32 mouse cellular contexts compared by ENCODE assay signal in the genomic region with DNA sequence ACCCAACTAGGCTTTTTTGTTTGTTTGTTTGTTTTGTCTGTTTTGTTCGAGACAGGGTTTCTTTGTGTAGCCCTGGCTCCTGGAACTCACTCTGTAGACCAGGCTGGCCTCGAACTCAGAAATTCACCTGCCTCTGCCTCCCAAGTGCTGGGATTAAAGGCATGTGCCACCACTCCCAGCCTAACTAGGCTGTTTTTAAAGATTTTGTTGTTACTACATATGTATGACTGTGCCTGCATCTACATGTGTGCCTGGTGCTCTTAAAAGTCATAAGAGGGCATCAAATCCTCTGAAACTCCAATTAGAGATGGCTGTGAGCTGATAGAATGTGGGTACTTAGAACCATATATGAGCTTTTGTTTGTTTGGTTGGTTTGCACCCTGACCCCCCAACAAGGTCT. TPM values are rescaled to one million over a fixed set of nuclear protein-coding genes. Genes with fewer than 3 reads are reported as not detected.
"Had no signal": no experiment of that assay in that cellular context is flagged by ENCODE, and none has a peak within 500 bp of the region (broad histone marks: within the 10 kb centered on the region; RNA-seq: fewer than 3 reads in every experiment).

No protein-coding gene starts in this region.

- H3K9ac ChIP-seq: limb, embryonic 12.5 days; limb, embryonic 13.5 days; limb, embryonic 15.5 days; liver, embryonic 12.5 days; liver, embryonic 13.5 days; liver, embryonic 14.5 days; liver, embryonic 15.5 days; liver, postnatal 0 days; lung, embryonic 14.5 days; lung, embryonic 15.5 days; midbrain, embryonic 12.5 days; midbrain, embryonic 13.5 days; midbrain, embryonic 15.5 days had no signal

- DNase-seq: left cerebral cortex, postnatal 4 days; liver; liver, embryonic 13.5 days; liver, postnatal 0 days; lung, adult 18-20 months; lung, adult 2 months; lung, embryonic 14.5 days; lung, postnatal 10 days; lung, postnatal 14 days; lung, postnatal 36 days; lung, postnatal 4 days; midbrain, embryonic 14.5 days had no signal

- H3K27me3 ChIP-seq: limb, embryonic 15.5 days; lung, embryonic 15.5 days; megakaryocyte, embryonic 14.5 days had no signal

- H3K9me3 ChIP-seq: limb, embryonic 10.5 days; limb, embryonic 12.5 days; limb, embryonic 13.5 days; limb, embryonic 15.5 days; liver, embryonic 15.5 days; lung, embryonic 15.5 days; midbrain, embryonic 12.5 days; midbrain, embryonic 13.5 days; midbrain, embryonic 15.5 days had no signal

- H3K4me1 ChIP-seq: limb, embryonic 12.5 days had no signal

- H3K4me2 ChIP-seq: limb, embryonic 12.5 days; limb, embryonic 13.5 days; limb, embryonic 15.5 days; liver, embryonic 11.5 days; liver, embryonic 12.5 days; liver, embryonic 13.5 days; liver, embryonic 15.5 days; lung, embryonic 14.5 days; lung, embryonic 15.5 days; midbrain, embryonic 11.5 days; midbrain, embryonic 12.5 days; midbrain, embryonic 13.5 days; midbrain, embryonic 15.5 days had no signal

- H3K27ac ChIP-seq: left cerebral cortex, adult 2 months; limb, embryonic 10.5 days; limb, embryonic 12.5 days; limb, embryonic 13.5 days; limb, embryonic 15.5 days; liver, embryonic 12.5 days; liver, embryonic 13.5 days; liver, embryonic 14.5 days; liver, embryonic 15.5 days; lung, embryonic 15.5 days; macrophage; midbrain, embryonic 10.5 days; midbrain, embryonic 12.5 days; midbrain, embryonic 13.5 days; midbrain, embryonic 15.5 days had no signal

- ATAC-seq: liver, embryonic 12.5 days; liver, postnatal 0 days; lung, postnatal 0 days; midbrain, embryonic 13.5 days; midbrain, embryonic 15.5 days; midbrain, embryonic 16.5 days had no signal

- H3K36me3 ChIP-seq: limb, embryonic 10.5 days; limb, embryonic 12.5 days; limb, embryonic 13.5 days; limb, embryonic 15.5 days; liver, embryonic 12.5 days; liver, embryonic 15.5 days; lung, embryonic 15.5 days; midbrain, embryonic 10.5 days; midbrain, embryonic 12.5 days; midbrain, embryonic 13.5 days; midbrain, embryonic 15.5 days had no signal

- H3K4me3 ChIP-seq: left cerebral cortex, adult 2 months; limb, embryonic 10.5 days; limb, embryonic 12.5 days; limb, embryonic 13.5 days; limb, embryonic 15.5 days; liver, embryonic 12.5 days; liver, embryonic 13.5 days; liver, embryonic 15.5 days; lung, embryonic 15.5 days; megakaryocyte, embryonic 14.5 days; midbrain, embryonic 10.5 days; midbrain, embryonic 12.5 days; midbrain, embryonic 13.5 days; midbrain, embryonic 15.5 days; myocyte had no signal

RNA-seq across cellular contexts. Expression of gene Trim7, which starts 5.3 kb away (rescaled TPM):
- polyA plus RNA-seq: liver, embryonic 12.5 days had no signal
